Mouse (Mus musculus) right cerebral cortex, adult 2 months (tissue): ENCODE results near the gene Vmn2r50.
"Not testable (repeated sequence)": the region's sequence is repeated elsewhere in the genome, so short reads cannot be mapped to it uniquely, and the experiment has no call there.

Experiments used
- DNase-seq, 2 experiments: peaks; one replicate each; pipeline ENCODE4 v3.0.0; 2021 to 2022; ENCODE audit warnings: low spot score in 2 of 2

Vmn2r50 gene

GRCm38 (mm10) chr7:10053196-10053595, at the start of gene Vmn2r50:
Vmn2r50 (minus strand) TSS chr7:10053296.
- DNase-seq, result not testable (repeated sequence)

- not testable (repeated sequence) for DNase-seq
These were observed 60.9 kb downstream of the Vmn2r50 start, which contains the start of gene Vmn2r49 for GRCm38 (mm10) chr7:9992157-9992556. Vmn2r49 (minus strand) TSS chr7:9992257.
